Mouse (Mus musculus) E14TG2a.4 (cell line): ENCODE data around the gene Lasp1.
"Not testable (repeated sequence)": the region's sequence is repeated elsewhere in the genome, so short reads cannot be mapped to it uniquely, and the experiment has no call there.

Experiments
- CTCF ChIP-seq: conservative IDR thresholded peaks from 2 replicates; pipeline ENCODE4 v1.5.1; 2014; ENCODE audit warnings: low read length
- NANOG ChIP-seq: IDR thresholded peaks from 2 replicates; pipeline ENCODE4 v1.6.1; 2014; ENCODE audit warnings: borderline replicate concordance, low read length, mixed read lengths
- POU5F1 ChIP-seq: IDR thresholded peaks from 2 replicates; pipeline ENCODE4 v1.6.1; 2014; ENCODE audit warnings: low read length, borderline replicate concordance

DNA sequence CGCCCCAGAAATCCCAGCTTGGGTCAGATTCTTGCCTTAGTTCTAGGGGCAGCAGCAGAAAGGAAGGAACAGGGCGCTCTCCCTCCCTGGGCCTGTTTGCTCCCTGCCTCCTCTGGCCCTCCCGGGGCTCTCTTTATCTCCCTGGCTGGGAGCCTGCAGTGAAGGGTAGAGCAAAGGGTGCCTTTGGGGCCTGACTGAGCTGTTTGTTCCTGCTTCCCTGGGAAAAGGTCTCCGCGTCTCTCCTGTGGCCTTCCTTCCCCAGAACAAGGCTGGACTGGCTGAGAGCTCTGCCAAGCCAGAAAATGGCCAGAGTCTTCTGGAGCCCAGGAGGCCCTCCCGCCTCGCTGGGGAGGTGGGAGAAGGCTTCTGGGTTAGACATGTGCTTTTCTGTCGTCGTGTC is 38.3 kb downstream of the Lasp1 start:
- TF ChIP-seq CTCF, POU5F1, NANOG: not testable (repeated sequence)
